Mouse (Mus musculus): Measurements from ENCODE around the gene Slc10a3. TPM values are rescaled to one million over a fixed set of nuclear protein-coding genes. Genes with fewer than 3 reads are reported as not detected.
A peak's percentile ranks its signal among the peaks of the same experiment; 100 is the strongest.

Gene Slc10a3
- polyA plus RNA-seq, 1 experiment from 2014 or later = 8.2 TPM

GRCm38 (mm10) chrX:74353467-74353770, 19.7 kb downstream of the Slc10a3 start, which contains the start of gene Lage3:
Gene Lage3 (minus strand): TSS chrX:74353618.
- 15% methylated on average over 11 of the region's 22 CpGs for WGBS (ENCODE audit: insufficient replicate concordance)
- Histone ChIP-seq H3K4me2 (peak within 1 kb of the TSS; percentile 72), H3K27ac (0 out of 2 replicates have a peak within 1 kb of the TSS, but pooled peaks have one; percentile 39), H3K9ac (peak within 1 kb of the TSS; percentile 72), H3K4me1 (replicated peaks) (no peaks in the 10 kb centered on the region; the same call in 1 of the 2 replicates), H3K27me3 (no peaks in the 10 kb centered on the region), H3K4me3 (replicated peaks) (peak within 1 kb of the TSS; percentile 62), H3K36me3 (no peaks in the 10 kb centered on the region), H3K9me3 (replicated peaks) (no peaks in the 10 kb centered on the region)
- ATAC-seq (ENCODE audit: low read depth) = peak; percentile 81
- DNase-seq = peak; percentile 67

GRCm38 (mm10) chrX:74352645-74353466, 20.3 kb downstream of the Slc10a3 start:
- Histone ChIP-seq H3K27ac (0 out of 2 replicates have a peak overlapping the region, but pooled peaks have one; percentile 39), H3K27me3 (no peaks in the 10 kb centered on the region), H3K4me2 (peak overlapping the region; percentile 72), H3K36me3 (no peaks in the 10 kb centered on the region), H3K4me1 (replicated peaks) (no peaks in the 10 kb centered on the region; the same call in 1 of the 2 replicates), H3K9me3 (replicated peaks) (no peaks in the 10 kb centered on the region), H3K9ac (peak overlapping the region; percentile 72), H3K4me3 (replicated peaks) (peak overlapping the region; percentile 62)
- DNase-seq (no peak), ATAC-seq (ENCODE audit: low read depth) (peak; percentile 58)
- WGBS (ENCODE audit: insufficient replicate concordance) = 21% methylated on average over 13 of the region's 13 CpGs

- Histone ChIP-seq H3K27ac (no peak overlapping the region), H3K4me3 (replicated peaks) (no peak overlapping the region), H3K27me3 (no peaks in the 10 kb centered on the region), H3K4me2 (peak overlapping the region; percentile 61; the same call in 1 of the 2 replicates), H3K36me3 (no peaks in the 10 kb centered on the region), H3K9ac (no peak overlapping the region), H3K4me1 (replicated peaks) (peaks cover 27% of the 10 kb centered on the region), H3K9me3 (replicated peaks) (no peaks in the 10 kb centered on the region)
- WGBS (ENCODE audit: insufficient replicate concordance) = 36% methylated on average over 2 of the region's 2 CpGs
- ATAC-seq (ENCODE audit: low read depth) (no peak), DNase-seq (no peak)
Observed at GRCm38 (mm10) chrX:74330166-74330930, 42.8 kb downstream of the Slc10a3 start.

GRCm38 (mm10) chrX:74329215-74329671, 43.9 kb downstream of the Slc10a3 start:
- peak overlapping the region; percentile 48 for H3K4me3 ChIP-seq (replicated peaks)
- peaks cover 27% of the 10 kb centered on the region for H3K4me1 ChIP-seq (replicated peaks)
- H3K9ac ChIP-seq = peak overlapping the region; percentile 33; the same call in 1 of the 2 replicates
- no peak overlapping the region for H3K27ac ChIP-seq
- peak; percentile 9 for ATAC-seq (ENCODE audit: low read depth)
- H3K9me3 ChIP-seq (replicated peaks) = no peaks in the 10 kb centered on the region
- 24% methylated on average over 10 of the region's 10 CpGs for WGBS (ENCODE audit: insufficient replicate concordance)
- no peaks in the 10 kb centered on the region for H3K36me3 ChIP-seq
- no peak for DNase-seq
- no peaks in the 10 kb centered on the region for H3K27me3 ChIP-seq
- H3K4me2 ChIP-seq = peak overlapping the region; percentile 61

GRCm38 (mm10) chrX:74328725-74329161, 44.4 kb downstream of the Slc10a3 start, which contains the start of gene Plxna3:
Gene Plxna3 (plus strand): TSS chrX:74329066.
- WGBS (ENCODE audit: insufficient replicate concordance) = 16% methylated on average over 29 of the region's 30 CpGs
- H3K4me2 ChIP-seq = peak within 1 kb of the TSS; percentile 61
- H3K9ac ChIP-seq = peak within 1 kb of the TSS; percentile 52
- no peaks in the 10 kb centered on the region for H3K36me3 ChIP-seq
- peaks cover 27% of the 10 kb centered on the region for H3K4me1 ChIP-seq (replicated peaks)
- H3K27ac ChIP-seq = no peak within 1 kb of the TSS; the same call in 1 of the 2 replicates
- H3K4me3 ChIP-seq (replicated peaks) = peak within 1 kb of the TSS; percentile 48
- no peaks in the 10 kb centered on the region for H3K27me3 ChIP-seq
- no peaks in the 10 kb centered on the region for H3K9me3 ChIP-seq (replicated peaks)
- DNase-seq = peak; percentile 54
- peak; percentile 87 for ATAC-seq (ENCODE audit: low read depth)

Other genes with a start within 250 kb of the Slc10a3 start
- gene Opn1mw, start 245.9 kb downstream of the Slc10a3 start, polyA plus RNA-seq (2015; fragmentation: Nextera tagmentation; extraction: Ambion mirVana) = not detected in 2 replicates
- gene Mecp2, start 238.0 kb downstream of the Slc10a3 start, polyA plus RNA-seq (2015; fragmentation: Nextera tagmentation; extraction: Ambion mirVana) = 6.2 and 6.8 TPM in 2 replicates
- gene Tex28, start 205.5 kb downstream of the Slc10a3 start, polyA plus RNA-seq (2015; fragmentation: Nextera tagmentation; extraction: Ambion mirVana) = not detected in 2 replicates
- gene Tktl1, start 196.1 kb downstream of the Slc10a3 start, polyA plus RNA-seq (2015; fragmentation: Nextera tagmentation; extraction: Ambion mirVana) = not detected in 2 replicates
- gene Flna, start 123.5 kb downstream of the Slc10a3 start, polyA plus RNA-seq (2015; fragmentation: Nextera tagmentation; extraction: Ambion mirVana) = 38.9 and 43.6 TPM in 2 replicates
- gene Emd, start 118.7 kb downstream of the Slc10a3 start, polyA plus RNA-seq (2015; fragmentation: Nextera tagmentation; extraction: Ambion mirVana) = 11.5 and 11.8 TPM in 2 replicates
- gene Rpl10, start 102.5 kb downstream of the Slc10a3 start, polyA plus RNA-seq (2015; fragmentation: Nextera tagmentation; extraction: Ambion mirVana) = 609 and 656 TPM in 2 replicates
- gene Taz, start 91.4 kb downstream of the Slc10a3 start, polyA plus RNA-seq (2015; fragmentation: Nextera tagmentation; extraction: Ambion mirVana) = 25.4 and 30.8 TPM in 2 replicates
- 21.0 and 22.1 TPM in 2 replicates for gene Dnase1l1, start 91.0 kb downstream of the Slc10a3 start, polyA plus RNA-seq (2015; fragmentation: Nextera tagmentation; extraction: Ambion mirVana)
- 69.8 and 72.1 TPM in 2 replicates for gene Atp6ap1, start 76.3 kb downstream of the Slc10a3 start, polyA plus RNA-seq (2015; fragmentation: Nextera tagmentation; extraction: Ambion mirVana)
- gene Gdi1, start 68.4 kb downstream of the Slc10a3 start, polyA plus RNA-seq (2015; fragmentation: Nextera tagmentation; extraction: Ambion mirVana) = 45.7 and 49.2 TPM in 2 replicates
- 37.8 and 42.6 TPM in 2 replicates for gene Fam50a, start 60.3 kb downstream of the Slc10a3 start, polyA plus RNA-seq (2015; fragmentation: Nextera tagmentation; extraction: Ambion mirVana)
- 1.2 and 1.3 TPM in 2 replicates for gene Plxna3, start 44.3 kb downstream of the Slc10a3 start, polyA plus RNA-seq (2015; fragmentation: Nextera tagmentation; extraction: Ambion mirVana)
- gene Lage3, start 19.7 kb downstream of the Slc10a3 start, polyA plus RNA-seq (2015; fragmentation: Nextera tagmentation; extraction: Ambion mirVana) = 62.2 and 71.7 TPM in 2 replicates
- 39.8 and 47.2 TPM in 2 replicates for gene Ubl4a, start 131 bp downstream of the Slc10a3 start, polyA plus RNA-seq (2015; fragmentation: Nextera tagmentation; extraction: Ambion mirVana)
- gene Fam3a, start 19.9 kb upstream of the Slc10a3 start, polyA plus RNA-seq (2015; fragmentation: Nextera tagmentation; extraction: Ambion mirVana) = 8.6 and 9.6 TPM in 2 replicates
- gene Ikbkg, start 19.9 kb upstream of the Slc10a3 start, polyA plus RNA-seq (2015; fragmentation: Nextera tagmentation; extraction: Ambion mirVana) = 20.2 and 22.3 TPM in 2 replicates
- gene G6pdx, start 55.8 kb upstream of the Slc10a3 start, polyA plus RNA-seq (2015; fragmentation: Nextera tagmentation; extraction: Ambion mirVana) = 51.6 and 54.5 TPM in 2 replicates
- not detected in 2 replicates for gene Gm6880, start 108.0 kb upstream of the Slc10a3 start, polyA plus RNA-seq (2015; fragmentation: Nextera tagmentation; extraction: Ambion mirVana)
- gene Olfr1326-ps1, start 201.5 kb upstream of the Slc10a3 start, polyA plus RNA-seq (2015; fragmentation: Nextera tagmentation; extraction: Ambion mirVana) = not detected in 2 replicates
- not detected in 2 replicates for gene Olfr1325, start 219.3 kb upstream of the Slc10a3 start, polyA plus RNA-seq (2015; fragmentation: Nextera tagmentation; extraction: Ambion mirVana)